Mouse (Mus musculus): ENCODE data around the gene Kbtbd7. TPM values are rescaled to one million over a fixed set of nuclear protein-coding genes. Genes with fewer than 3 reads are reported as not detected.

The Kbtbd7 gene
- polyA plus RNA-seq (2017; shearing (Covaris generic)) = 3.6 TPM

DNA sequence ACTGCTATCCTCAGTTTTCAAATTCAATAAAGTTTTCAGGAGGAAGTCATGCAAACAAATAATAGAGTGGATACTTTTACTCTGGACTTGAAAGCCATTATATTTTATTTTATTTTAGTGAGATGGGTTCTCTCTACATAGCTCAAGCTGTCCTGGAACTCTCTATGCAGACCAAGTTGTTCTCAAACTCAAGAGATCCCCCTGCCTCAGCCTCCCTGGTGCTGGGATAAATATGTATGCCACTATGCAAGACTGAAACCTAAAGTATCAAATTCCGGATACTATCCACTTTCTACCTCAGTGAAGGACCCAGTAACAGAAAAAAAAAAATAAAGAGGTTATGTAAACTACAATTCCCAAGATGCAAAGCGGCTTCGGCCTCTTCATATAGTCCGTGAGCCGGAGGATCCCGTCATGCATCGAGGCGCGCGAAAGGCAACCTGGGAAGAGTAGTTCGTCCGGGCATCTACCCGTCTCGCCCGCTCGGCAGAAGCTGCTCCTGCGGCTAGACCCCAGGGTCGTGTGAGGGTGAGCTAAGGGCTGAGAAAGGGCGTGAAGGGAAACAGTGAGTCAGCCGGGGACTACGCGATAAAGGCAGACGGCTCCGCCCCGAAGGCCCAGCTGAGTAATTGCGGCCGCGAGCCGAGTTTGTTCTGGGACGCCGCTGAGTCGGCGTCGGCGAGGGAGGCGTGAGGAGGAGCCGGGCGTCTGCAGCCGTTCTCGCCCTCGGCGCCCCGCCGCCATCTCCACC lies at the start of gene Kbtbd7:
Gene Kbtbd7, plus strand, starts transcription at position 533 of the 751 bp plus-strand sequence.

DNA sequence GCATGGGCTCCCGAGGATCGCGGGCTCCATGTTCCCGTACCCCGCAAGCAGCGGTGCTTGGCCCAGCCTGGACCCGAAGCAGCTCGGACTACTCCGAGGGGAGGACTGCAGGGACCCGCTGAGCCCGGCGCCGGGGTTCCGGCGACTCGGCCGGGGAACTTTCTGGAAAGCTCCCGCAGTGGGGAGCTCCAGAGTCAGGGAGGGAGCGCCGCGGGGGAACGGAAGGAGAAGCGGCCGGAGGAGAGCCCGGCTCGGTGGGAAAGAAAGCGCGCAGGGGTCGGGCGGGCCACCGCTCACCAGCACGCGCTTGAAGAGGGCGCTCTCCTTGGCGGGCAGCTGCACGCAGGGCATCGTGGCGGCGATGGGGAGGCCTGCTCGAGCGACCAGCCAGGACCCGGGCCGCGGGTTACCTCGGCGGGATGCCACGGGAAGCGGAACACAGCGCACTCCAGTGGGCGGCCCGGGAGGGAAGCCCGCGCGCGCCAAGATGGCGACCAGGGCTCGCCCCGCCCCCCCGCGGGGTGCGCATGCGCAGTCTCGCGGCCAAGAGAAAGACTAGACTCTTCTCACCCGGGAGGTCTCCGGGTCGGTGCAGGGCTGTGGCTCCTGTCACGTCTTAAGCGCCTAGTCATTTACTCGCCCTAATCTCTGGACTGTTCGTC lies 35.9 kb upstream of the Kbtbd7 start, which contains the start of gene Naa16:
Gene Naa16, minus strand, starts transcription at position 514 of the 662 bp plus-strand sequence.

DNA sequence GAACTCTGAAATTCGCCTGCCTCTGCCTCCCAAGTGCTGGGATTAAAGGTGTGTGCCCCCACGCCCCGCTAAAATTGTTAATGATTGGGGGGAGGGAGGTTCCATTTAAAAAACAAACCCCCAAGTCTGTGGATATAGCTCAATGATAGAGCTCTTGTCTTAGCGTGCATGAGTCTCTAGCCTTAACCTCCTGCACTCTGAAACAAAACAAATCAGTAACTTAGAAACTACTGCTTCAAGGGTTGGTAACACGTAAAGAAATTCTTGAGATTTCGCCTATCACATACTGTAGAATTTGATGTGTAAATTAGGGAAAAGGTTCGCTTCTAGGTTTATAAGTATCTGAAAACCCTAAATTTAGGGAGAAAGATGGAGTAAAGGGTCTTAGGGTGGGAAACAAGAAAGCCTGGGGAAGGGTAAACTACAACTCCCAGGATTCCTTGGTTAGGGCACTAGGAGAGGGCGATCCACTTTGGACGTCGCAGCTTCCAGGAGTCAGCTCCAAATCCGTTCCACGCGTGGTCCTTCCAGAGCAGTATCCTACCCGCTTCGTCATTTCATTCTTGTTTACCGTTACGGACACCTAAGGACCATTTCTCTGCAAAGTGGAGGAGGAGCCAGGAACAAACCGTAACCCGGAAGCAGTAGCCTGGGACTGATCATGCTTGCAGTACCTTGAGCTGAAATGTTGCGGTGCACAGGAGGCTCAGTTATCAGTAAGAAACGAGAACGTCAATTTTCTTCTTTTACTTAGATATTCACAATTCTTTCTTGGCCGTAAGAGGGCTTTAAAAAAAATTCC lies 28.8 kb upstream of the Kbtbd7 start, which contains the start of gene Mtrf1:
Gene Mtrf1, plus strand, starts transcription at position 452 of the 802 bp plus-strand sequence.

DNA sequence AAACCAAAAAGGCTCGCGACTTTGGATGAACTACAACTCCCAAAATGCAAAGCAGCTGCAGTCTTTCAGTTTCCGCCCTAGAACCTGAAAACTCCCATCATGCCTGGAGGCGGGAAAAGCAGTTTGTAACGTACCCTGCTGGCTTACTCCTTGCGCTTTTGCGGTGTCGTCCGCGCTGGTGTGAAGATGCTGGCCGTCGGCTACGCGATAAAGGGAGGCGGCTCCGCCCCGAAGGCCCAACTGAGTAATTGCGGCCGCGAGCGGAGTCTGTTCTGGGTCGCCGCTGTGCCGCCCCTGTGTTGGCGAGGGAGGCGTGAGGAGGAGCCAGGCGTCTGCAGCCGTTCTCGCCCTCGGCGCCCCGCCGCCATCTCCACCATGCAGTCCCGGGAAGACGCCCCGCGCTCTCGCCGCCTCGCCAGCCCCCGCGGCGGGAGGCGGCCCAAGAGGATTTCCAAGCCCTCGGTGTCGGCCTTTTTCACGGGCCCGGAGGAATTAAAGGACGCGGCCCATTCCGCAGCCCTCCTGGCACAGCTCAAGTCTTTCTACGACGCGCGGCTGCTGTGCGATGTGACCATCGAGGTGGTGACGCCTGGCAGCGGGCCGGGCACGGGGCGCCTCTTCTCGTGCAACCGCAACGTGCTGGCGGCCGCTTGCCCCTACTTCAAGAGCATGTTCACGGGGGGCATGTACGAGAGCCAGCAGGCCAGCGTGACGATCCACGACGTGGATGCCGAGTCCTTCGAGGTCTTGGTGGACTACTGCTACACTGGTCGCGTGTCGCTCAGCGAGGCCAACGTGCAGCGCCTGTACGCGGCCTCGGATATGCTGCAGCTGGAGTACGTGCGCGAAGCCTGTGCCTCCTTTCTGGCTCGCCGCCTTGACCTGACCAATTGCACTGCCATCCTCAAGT lies 25.6 kb downstream of the Kbtbd7 start, which contains the start of gene Kbtbd6:
Gene Kbtbd6, plus strand, starts transcription at position 155 of the 910 bp plus-strand sequence.

Other genes with a start within 250 kb of the Kbtbd7 start
- not detected for gene Zfp957, start 179.1 kb upstream of the Kbtbd7 start, polyA plus RNA-seq (2017; shearing (Covaris generic))
- 199 TPM for gene Rgcc, start 124.9 kb upstream of the Kbtbd7 start, polyA plus RNA-seq (2017; shearing (Covaris generic))
- 47.8 TPM for gene Naa16, start 35.7 kb upstream of the Kbtbd7 start, polyA plus RNA-seq (2017; shearing (Covaris generic))
- 2.3 TPM for gene Mtrf1, start 28.7 kb upstream of the Kbtbd7 start, polyA plus RNA-seq (2017; shearing (Covaris generic))
- 0.17 TPM for gene Kbtbd6, start 25.3 kb downstream of the Kbtbd7 start, polyA plus RNA-seq (2017; shearing (Covaris generic))
- gene Elf1, start 54.7 kb downstream of the Kbtbd7 start, polyA plus RNA-seq (2017; shearing (Covaris generic)) = 293 TPM
- 42.2 TPM for gene Wbp4, start 55.0 kb downstream of the Kbtbd7 start, polyA plus RNA-seq (2017; shearing (Covaris generic))
- gene Sugt1, start 161.2 kb downstream of the Kbtbd7 start, polyA plus RNA-seq (2017; shearing (Covaris generic)) = 130 TPM
- not detected for gene Cnmd, start 235.7 kb downstream of the Kbtbd7 start, polyA plus RNA-seq (2017; shearing (Covaris generic))